Mouse (Mus musculus): ENCODE measurements around the gene Slc4a4.
"Not testable (repeated sequence)": the region's sequence is repeated elsewhere in the genome, so short reads cannot be mapped to it uniquely, and the experiment has no call there.

DNA sequence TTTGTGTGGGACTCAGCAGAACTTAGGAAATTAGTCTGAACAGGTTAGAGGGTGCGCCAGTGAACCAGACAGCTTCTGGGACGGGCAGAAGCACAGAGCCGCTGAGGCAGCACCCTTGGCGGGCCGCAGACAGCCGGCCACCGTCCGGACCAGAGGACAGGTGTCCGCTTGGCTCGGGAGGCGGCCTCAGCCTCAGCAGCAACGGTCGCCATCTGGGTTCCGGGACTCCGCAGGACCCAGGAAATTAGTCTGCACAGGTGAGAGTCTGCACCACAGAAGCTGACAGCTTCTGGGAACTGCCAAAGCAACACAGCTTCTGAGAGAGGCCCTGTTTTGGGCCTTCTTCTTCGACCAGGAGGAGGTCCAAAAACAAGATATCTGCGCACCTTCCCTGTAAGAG lies 225.4 kb downstream of the Slc4a4 start:
- not testable (repeated sequence) for TF ChIP-seq TAL1, GATA1 (IDR thresholded peaks at IDR 0.05; ENCODE audit: low read length)
